Mouse (Mus musculus): ENCODE data around the gene Polm. TPM values are rescaled to one million over a fixed set of nuclear protein-coding genes. Genes with fewer than 3 reads are reported as not detected.

Gene Polm
- 5.0 and 6.2 TPM in 2 replicates for polyA plus RNA-seq (2014; fragmentation: Nextera tagmentation; extraction: Ambion mirVana)

- DNase-seq (ENCODE audit: low spot score) (peak; percentile 94), ATAC-seq (ENCODE audit: insufficient read depth, low FRiP score, low TSS enrichment) (peak; percentile 95)
- H3K9me3 ChIP-seq (ENCODE audit: control insufficient read depth, low read length) = no peaks in the 10 kb centered on the region
- H3K27me3 ChIP-seq (ENCODE audit: control insufficient read depth, insufficient read depth, low read length) = no peaks in the 10 kb centered on the region
- H3K9ac ChIP-seq (ENCODE audit: low read length) = peak within 1 kb of the TSS; percentile 78
- under 1% methylated on average over 62 of the region's 63 CpGs for WGBS
- no peaks in the 10 kb centered on the region for H3K4me1 ChIP-seq (ENCODE audit: control insufficient read depth, insufficient read depth, low read length)
- peak within 1 kb of the TSS; percentile 91 for H3K4me2 ChIP-seq (ENCODE audit: low read depth)
- H3K4me3 ChIP-seq (ENCODE audit: low read depth, low read length) = peak within 1 kb of the TSS; percentile 75
- H3K27ac ChIP-seq (ENCODE audit: low read depth, low read length) = 0 out of 2 replicates have a peak within 1 kb of the TSS, but pooled peaks have one; percentile 27
- H3K36me3 ChIP-seq (ENCODE audit: control insufficient read depth, insufficient read depth, low read length) = no peaks in the 10 kb centered on the region; the same call in 1 of the 2 replicates
These were observed at the start of gene Polm for GRCm38 (mm10) chr11:5837251-5838246. Polm (minus strand) TSS chr11:5838016.

- Histone ChIP-seq H3K27ac (ENCODE audit: low read depth, low read length) (peak overlapping the region; percentile 64), H3K9me3 (ENCODE audit: control insufficient read depth, low read length) (no peaks in the 10 kb centered on the region), H3K27me3 (ENCODE audit: control insufficient read depth, insufficient read depth, low read length) (no peaks in the 10 kb centered on the region), H3K9ac (ENCODE audit: low read length) (no peak overlapping the region), H3K4me3 (ENCODE audit: low read depth, low read length) (no peak overlapping the region), H3K4me1 (ENCODE audit: control insufficient read depth, insufficient read depth, low read length) (peaks cover 20% of the 10 kb centered on the region), H3K4me2 (ENCODE audit: low read depth) (no peak overlapping the region), H3K36me3 (ENCODE audit: control insufficient read depth, insufficient read depth, low read length) (no peaks in the 10 kb centered on the region)
- 23% methylated on average over 5 of the region's 5 CpGs for WGBS
- ATAC-seq (ENCODE audit: insufficient read depth, low FRiP score, low TSS enrichment) (peak; percentile 23; the same call in 1 of the 2 replicates), DNase-seq (ENCODE audit: low spot score) (peak; percentile 46)
These were observed 49.4 kb upstream of the Polm start for GRCm38 (mm10) chr11:5887250-5887649.

- 25% methylated on average over 9 of the region's 9 CpGs for WGBS
- Histone ChIP-seq H3K9ac (ENCODE audit: low read length) (no peak overlapping the region), H3K4me1 (ENCODE audit: control insufficient read depth, insufficient read depth, low read length) (peaks cover 17% of the 10 kb centered on the region), H3K4me2 (ENCODE audit: low read depth) (no peak overlapping the region), H3K9me3 (ENCODE audit: control insufficient read depth, low read length) (no peaks in the 10 kb centered on the region), H3K27me3 (ENCODE audit: control insufficient read depth, insufficient read depth, low read length) (no peaks in the 10 kb centered on the region), H3K4me3 (ENCODE audit: low read depth, low read length) (no peak overlapping the region), H3K27ac (ENCODE audit: low read depth, low read length) (no peak overlapping the region; the same call in 1 of the 2 replicates), H3K36me3 (ENCODE audit: control insufficient read depth, insufficient read depth, low read length) (no peaks in the 10 kb centered on the region)
- DNase-seq (ENCODE audit: low spot score) (peak; percentile 63), ATAC-seq (ENCODE audit: insufficient read depth, low FRiP score, low TSS enrichment) (no peak)
These were observed 48.4 kb upstream of the Polm start for GRCm38 (mm10) chr11:5886187-5886586.

GRCm38 (mm10) chr11:5882518-5882917 lies 44.7 kb upstream of the Polm start:
- H3K4me2 ChIP-seq (ENCODE audit: low read depth) = no peak overlapping the region
- H3K9ac ChIP-seq (ENCODE audit: low read length) = no peak overlapping the region
- no peaks in the 10 kb centered on the region for H3K9me3 ChIP-seq (ENCODE audit: control insufficient read depth, low read length)
- no peaks in the 10 kb centered on the region for H3K27me3 ChIP-seq (ENCODE audit: control insufficient read depth, insufficient read depth, low read length)
- WGBS = 86% methylated on average over 8 of the region's 8 CpGs
- H3K27ac ChIP-seq (ENCODE audit: low read depth, low read length) = no peak overlapping the region
- DNase-seq (ENCODE audit: low spot score) (no peak), ATAC-seq (ENCODE audit: insufficient read depth, low FRiP score, low TSS enrichment) (no peak)
- H3K4me1 ChIP-seq (ENCODE audit: control insufficient read depth, insufficient read depth, low read length) = peaks cover 17% of the 10 kb centered on the region
- no peak overlapping the region for H3K4me3 ChIP-seq (ENCODE audit: low read depth, low read length)
- H3K36me3 ChIP-seq (ENCODE audit: control insufficient read depth, insufficient read depth, low read length) = no peaks in the 10 kb centered on the region

- no peak overlapping the region for H3K27ac ChIP-seq (ENCODE audit: low read depth, low read length)
- no peak overlapping the region for H3K4me2 ChIP-seq (ENCODE audit: low read depth)
- H3K9me3 ChIP-seq (ENCODE audit: control insufficient read depth, low read length) = no peaks in the 10 kb centered on the region
- H3K27me3 ChIP-seq (ENCODE audit: control insufficient read depth, insufficient read depth, low read length) = no peaks in the 10 kb centered on the region
- no peak overlapping the region for H3K9ac ChIP-seq (ENCODE audit: low read length)
- no peak for ATAC-seq (ENCODE audit: insufficient read depth, low FRiP score, low TSS enrichment)
- H3K36me3 ChIP-seq (ENCODE audit: control insufficient read depth, insufficient read depth, low read length) = peaks cover 1% of the 10 kb centered on the region; the same call in 1 of the 2 replicates
- WGBS = 46% methylated on average over 5 of the region's 5 CpGs
- peaks cover 16% of the 10 kb centered on the region for H3K4me1 ChIP-seq (ENCODE audit: control insufficient read depth, insufficient read depth, low read length)
- H3K4me3 ChIP-seq (ENCODE audit: low read depth, low read length) = no peak overlapping the region
- peak; percentile 66 for DNase-seq (ENCODE audit: low spot score)
These were observed 42.1 kb upstream of the Polm start for GRCm38 (mm10) chr11:5879905-5880304.

- H3K4me1 ChIP-seq (ENCODE audit: control insufficient read depth, insufficient read depth, low read length) = peaks cover 16% of the 10 kb centered on the region
- H3K9me3 ChIP-seq (ENCODE audit: control insufficient read depth, low read length) = no peaks in the 10 kb centered on the region
- H3K36me3 ChIP-seq (ENCODE audit: control insufficient read depth, insufficient read depth, low read length) = peaks cover 5% of the 10 kb centered on the region; the same call in 1 of the 2 replicates
- DNase-seq (ENCODE audit: low spot score) (no peak), ATAC-seq (ENCODE audit: insufficient read depth, low FRiP score, low TSS enrichment) (no peak; the same call in 1 of the 2 replicates)
- 42% methylated on average over 8 of the region's 8 CpGs for WGBS
- peak overlapping the region; percentile 54 for H3K9ac ChIP-seq (ENCODE audit: low read length)
- peak overlapping the region; percentile 49 for H3K4me3 ChIP-seq (ENCODE audit: low read depth, low read length)
- H3K27ac ChIP-seq (ENCODE audit: low read depth, low read length) = peak overlapping the region; percentile 87
- no peaks in the 10 kb centered on the region for H3K27me3 ChIP-seq (ENCODE audit: control insufficient read depth, insufficient read depth, low read length)
- peak overlapping the region; percentile 61 for H3K4me2 ChIP-seq (ENCODE audit: low read depth)
These were observed 40.8 kb upstream of the Polm start for GRCm38 (mm10) chr11:5878661-5879060.

- no peaks in the 10 kb centered on the region for H3K27me3 ChIP-seq (ENCODE audit: control insufficient read depth, insufficient read depth, low read length)
- H3K9me3 ChIP-seq (ENCODE audit: control insufficient read depth, low read length) = no peaks in the 10 kb centered on the region
- H3K4me3 ChIP-seq (ENCODE audit: low read depth, low read length) = peak within 1 kb of the TSS; percentile 49
- WGBS = under 1% methylated on average over 52 of the region's 52 CpGs
- DNase-seq (ENCODE audit: low spot score) (peak; percentile 99), ATAC-seq (ENCODE audit: insufficient read depth, low FRiP score, low TSS enrichment) (peak; percentile 99)
- H3K36me3 ChIP-seq (ENCODE audit: control insufficient read depth, insufficient read depth, low read length) = peaks cover 7% of the 10 kb centered on the region; the same call in 1 of the 2 replicates
- peak within 1 kb of the TSS; percentile 61 for H3K4me2 ChIP-seq (ENCODE audit: low read depth)
- peak within 1 kb of the TSS; percentile 54 for H3K9ac ChIP-seq (ENCODE audit: low read length)
- H3K27ac ChIP-seq (ENCODE audit: low read depth, low read length) = peak within 1 kb of the TSS; percentile 87
- peaks cover 16% of the 10 kb centered on the region for H3K4me1 ChIP-seq (ENCODE audit: control insufficient read depth, insufficient read depth, low read length)
These were observed 40.2 kb upstream of the Polm start, which contains the start of gene Pold2 for GRCm38 (mm10) chr11:5877921-5878526. Pold2 (minus strand) TSS chr11:5878292.

GRCm38 (mm10) chr11:5877421-5877820 lies 39.6 kb upstream of the Polm start:
- Histone ChIP-seq H3K9ac (ENCODE audit: low read length) (peak overlapping the region; percentile 35), H3K4me2 (ENCODE audit: low read depth) (peak overlapping the region; percentile 61), H3K27me3 (ENCODE audit: control insufficient read depth, insufficient read depth, low read length) (no peaks in the 10 kb centered on the region), H3K4me1 (ENCODE audit: control insufficient read depth, insufficient read depth, low read length) (peaks cover 16% of the 10 kb centered on the region), H3K36me3 (ENCODE audit: control insufficient read depth, insufficient read depth, low read length) (peaks cover 11% of the 10 kb centered on the region), H3K9me3 (ENCODE audit: control insufficient read depth, low read length) (no peaks in the 10 kb centered on the region), H3K27ac (ENCODE audit: low read depth, low read length) (no peak overlapping the region), H3K4me3 (ENCODE audit: low read depth, low read length) (peak overlapping the region; percentile 49)
- WGBS = 5% methylated on average over 5 of the region's 5 CpGs
- DNase-seq (ENCODE audit: low spot score) (no peak), ATAC-seq (ENCODE audit: insufficient read depth, low FRiP score, low TSS enrichment) (no peak)
